Mouse (Mus musculus) heart, adult 2 months (tissue): ENCODE data around the gene Fosl1.
A peak's percentile ranks its signal among the peaks of the same experiment; 100 is the strongest.

Experiments used
- CTCF ChIP-seq: fragments of 200-600 bp; IDR thresholded peaks from 2 replicates; pipeline ENCODE4 v1.8.1; 2022; ENCODE audit warnings: antibody characterized with exemption, mild to moderate bottlenecking, moderate library complexity
- EP300 ChIP-seq: fragments of 200-500 bp; IDR thresholded peaks from 2 replicates; pipeline ENCODE4 v1.6.1; 2011; ENCODE audit warnings: low read depth, low read length, control low read depth; ENCODE audit not compliant: insufficient read depth
- POLR2A ChIP-seq: fragments of 200-500 bp; IDR thresholded peaks from 2 replicates; pipeline ENCODE4 v1.6.1; 2011; ENCODE audit warnings: mild to moderate bottlenecking, low read depth, low read length, control low read depth; ENCODE audit not compliant: insufficient read depth

GRCm38 (mm10) chr19:5488878-5489571 lies 41.7 kb downstream of the Fosl1 start:
- peak; percentile 95 for TF ChIP-seq POLR2A
- no peak for TF ChIP-seq CTCF
- no peak; the same call in 1 of the 2 replicates for TF ChIP-seq EP300
